Mouse (Mus musculus): ENCODE measurements around the gene Adam19. TPM values are rescaled to one million over a fixed set of nuclear protein-coding genes. Genes with fewer than 3 reads are reported as not detected.
A peak's percentile ranks its signal among the peaks of the same experiment; 100 is the strongest.

The Adam19 gene
- polyA plus RNA-seq, 1 experiment from 2014 or later, result 10.1 TPM

GRCm38 (mm10) chr11:46059887-46060650, 4.3 kb downstream of the Adam19 start:
- Histone ChIP-seq H3K9ac (ENCODE audit: low read depth, low read length) (no peak overlapping the region), H3K4me2 (ENCODE audit: low read length) (no peak overlapping the region), H3K4me1 (ENCODE audit: control insufficient read depth, insufficient read depth, low read length) (peaks cover 22% of the 10 kb centered on the region), H3K27ac (ENCODE audit: low read length) (no peak overlapping the region), H3K9me3 (replicated peaks; ENCODE audit: control insufficient read depth, low read length, poor library complexity, severe bottlenecking) (no peaks in the 10 kb centered on the region), H3K27me3 (ENCODE audit: control insufficient read depth, insufficient read depth, low read depth, low read length) (no peaks in the 10 kb centered on the region), H3K4me3 (ENCODE audit: low read depth, low read length) (no peak overlapping the region), H3K36me3 (ENCODE audit: control insufficient read depth, insufficient read depth, low read length) (no peaks in the 10 kb centered on the region)
- no peak for ATAC-seq
- WGBS, result 80% methylated on average over 8 of the region's 8 CpGs

GRCm38 (mm10) chr11:46060651-46061020, 4.8 kb downstream of the Adam19 start:
- WGBS, result 90% methylated on average over 5 of the region's 5 CpGs
- no peak for ATAC-seq
- H3K27ac ChIP-seq (ENCODE audit: low read length), result no peak overlapping the region
- H3K36me3 ChIP-seq (ENCODE audit: control insufficient read depth, insufficient read depth, low read length), result no peaks in the 10 kb centered on the region
- no peaks in the 10 kb centered on the region for H3K9me3 ChIP-seq (replicated peaks; ENCODE audit: control insufficient read depth, low read length, poor library complexity, severe bottlenecking)
- no peak overlapping the region for H3K4me2 ChIP-seq (ENCODE audit: low read length)
- H3K27me3 ChIP-seq (ENCODE audit: control insufficient read depth, insufficient read depth, low read depth, low read length), result no peaks in the 10 kb centered on the region
- H3K4me3 ChIP-seq (ENCODE audit: low read depth, low read length), result no peak overlapping the region
- no peak overlapping the region for H3K9ac ChIP-seq (ENCODE audit: low read depth, low read length)
- peaks cover 21% of the 10 kb centered on the region for H3K4me1 ChIP-seq (ENCODE audit: control insufficient read depth, insufficient read depth, low read length)

DNA sequence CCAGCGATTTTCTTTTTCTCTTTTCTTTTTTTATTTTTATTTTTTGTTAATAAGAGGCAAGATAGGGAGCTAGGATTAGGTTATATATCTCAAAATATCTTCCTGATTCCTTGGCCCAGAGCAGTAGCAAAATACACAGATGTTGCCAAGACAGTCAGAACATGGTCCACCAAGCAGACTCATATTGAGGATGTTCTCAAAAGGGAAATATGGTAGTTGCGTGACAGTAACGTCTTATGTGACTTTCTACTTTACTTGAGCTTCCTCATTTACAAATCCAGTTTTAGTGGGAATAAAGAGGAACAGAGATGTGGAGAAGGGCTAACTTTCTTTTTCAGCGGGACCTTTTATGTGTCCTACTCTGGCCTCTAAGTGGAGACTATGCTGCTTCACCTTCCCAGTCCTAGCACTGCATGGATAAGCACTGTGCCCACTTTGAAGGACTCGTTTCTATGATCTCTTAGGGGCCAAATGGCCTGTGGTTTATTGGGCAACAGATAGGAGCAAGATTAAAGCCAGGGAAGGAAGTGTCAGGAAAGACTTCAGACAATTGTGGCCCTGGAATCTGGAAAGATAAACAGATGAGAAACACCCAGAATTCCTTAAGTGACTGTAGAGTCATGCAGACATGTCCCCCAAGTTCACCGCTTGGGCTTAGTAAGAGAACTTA, 6.1 kb downstream of the Adam19 start:
- Histone ChIP-seq H3K9me3 (replicated peaks; ENCODE audit: control insufficient read depth, low read length, poor library complexity, severe bottlenecking) (no peaks in the 10 kb centered on the region), H3K9ac (ENCODE audit: low read depth, low read length) (no peak overlapping the region), H3K27ac (ENCODE audit: low read length) (no peak overlapping the region), H3K4me3 (ENCODE audit: low read depth, low read length) (no peak overlapping the region), H3K4me1 (ENCODE audit: control insufficient read depth, insufficient read depth, low read length) (peaks cover 22% of the 10 kb centered on the region), H3K36me3 (ENCODE audit: control insufficient read depth, insufficient read depth, low read length) (no peaks in the 10 kb centered on the region), H3K4me2 (ENCODE audit: low read length) (no peak overlapping the region), H3K27me3 (ENCODE audit: control insufficient read depth, insufficient read depth, low read depth, low read length) (no peaks in the 10 kb centered on the region)
- 87% methylated on average over 6 of the region's 6 CpGs for WGBS
- no peak for ATAC-seq

DNA sequence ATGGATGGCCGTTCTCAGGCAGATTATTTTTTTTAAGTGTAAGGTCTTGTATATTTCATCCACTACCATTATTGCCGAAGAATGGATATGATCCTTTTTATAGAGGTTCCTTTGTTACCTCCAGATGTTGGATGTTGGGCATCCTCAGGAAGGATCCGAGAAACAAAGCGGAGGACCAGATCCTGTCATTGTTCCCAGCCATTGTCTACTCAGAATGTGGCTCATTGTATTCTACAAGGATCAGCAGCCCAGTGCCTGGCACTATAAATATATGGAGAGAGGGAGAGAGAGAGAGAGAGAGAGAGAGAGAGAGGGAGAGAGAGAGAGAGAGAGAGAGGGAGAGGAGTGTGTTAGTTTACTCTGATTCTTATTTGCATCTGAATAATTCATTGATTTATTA, 6.8 kb downstream of the Adam19 start:
- no peak for ATAC-seq
- Histone ChIP-seq H3K4me2 (ENCODE audit: low read length) (no peak overlapping the region), H3K4me3 (ENCODE audit: low read depth, low read length) (no peak overlapping the region), H3K9me3 (replicated peaks; ENCODE audit: control insufficient read depth, low read length, poor library complexity, severe bottlenecking) (no peaks in the 10 kb centered on the region), H3K9ac (ENCODE audit: low read depth, low read length) (no peak overlapping the region), H3K36me3 (ENCODE audit: control insufficient read depth, insufficient read depth, low read length) (no peaks in the 10 kb centered on the region), H3K4me1 (ENCODE audit: control insufficient read depth, insufficient read depth, low read length) (peaks cover 16% of the 10 kb centered on the region), H3K27ac (ENCODE audit: low read length) (no peak overlapping the region), H3K27me3 (ENCODE audit: control insufficient read depth, insufficient read depth, low read depth, low read length) (no peaks in the 10 kb centered on the region)
- WGBS, result 46% methylated on average over 4 of the region's 4 CpGs

GRCm38 (mm10) chr11:46062993-46063731, 7.4 kb downstream of the Adam19 start:
- H3K9me3 ChIP-seq (replicated peaks; ENCODE audit: control insufficient read depth, low read length, poor library complexity, severe bottlenecking), result no peaks in the 10 kb centered on the region
- peaks cover 10% of the 10 kb centered on the region; the same call in 1 of the 2 replicates for H3K4me1 ChIP-seq (ENCODE audit: control insufficient read depth, insufficient read depth, low read length)
- no peaks in the 10 kb centered on the region for H3K36me3 ChIP-seq (ENCODE audit: control insufficient read depth, insufficient read depth, low read length)
- H3K27me3 ChIP-seq (ENCODE audit: control insufficient read depth, insufficient read depth, low read depth, low read length), result no peaks in the 10 kb centered on the region
- ATAC-seq, result no peak
- 63% methylated on average over 9 of the region's 9 CpGs for WGBS
- H3K4me2 ChIP-seq (ENCODE audit: low read length), result no peak overlapping the region
- no peak overlapping the region for H3K4me3 ChIP-seq (ENCODE audit: low read depth, low read length)
- no peak overlapping the region for H3K27ac ChIP-seq (ENCODE audit: low read length)
- H3K9ac ChIP-seq (ENCODE audit: low read depth, low read length), result no peak overlapping the region

DNA sequence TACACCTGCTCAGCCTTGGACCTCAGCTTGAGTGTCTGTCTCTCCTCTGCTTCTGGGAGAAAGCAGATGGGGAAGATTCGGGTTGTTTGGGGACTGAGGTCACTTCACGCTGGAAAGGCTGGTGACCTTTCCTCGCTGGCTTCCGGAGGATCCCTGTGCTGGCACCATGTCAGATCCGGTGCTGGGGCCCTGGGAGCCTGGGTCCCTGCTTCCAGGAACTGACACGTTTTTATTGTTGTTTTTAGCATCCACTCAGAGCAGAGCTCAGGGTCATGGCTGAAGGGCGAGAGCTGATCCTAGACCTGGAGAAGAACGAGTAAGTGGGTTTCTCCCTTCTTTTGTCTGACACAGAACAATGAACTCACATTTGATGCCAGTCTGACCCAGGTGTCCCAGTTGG, 9.0 kb downstream of the Adam19 start:
- Histone ChIP-seq H3K4me3 (ENCODE audit: low read depth, low read length) (no peak overlapping the region), H3K9me3 (replicated peaks; ENCODE audit: control insufficient read depth, low read length, poor library complexity, severe bottlenecking) (no peaks in the 10 kb centered on the region), H3K27ac (ENCODE audit: low read length) (peak overlapping the region; percentile 53; the same call in 1 of the 2 replicates), H3K4me2 (ENCODE audit: low read length) (no peak overlapping the region), H3K27me3 (ENCODE audit: control insufficient read depth, insufficient read depth, low read depth, low read length) (no peaks in the 10 kb centered on the region), H3K9ac (ENCODE audit: low read depth, low read length) (no peak overlapping the region), H3K4me1 (ENCODE audit: control insufficient read depth, insufficient read depth, low read length) (peaks cover 17% of the 10 kb centered on the region), H3K36me3 (ENCODE audit: control insufficient read depth, insufficient read depth, low read length) (no peaks in the 10 kb centered on the region)
- 58% methylated on average over 8 of the region's 8 CpGs for WGBS
- no peak for ATAC-seq

- H3K4me1 ChIP-seq (ENCODE audit: control insufficient read depth, insufficient read depth, low read length), result peaks cover 21% of the 10 kb centered on the region
These were observed 9.6 kb downstream of the Adam19 start for GRCm38 (mm10) chr11:46065201-46066011.

GRCm38 (mm10) chr11:46067371-46068060, 11.7 kb downstream of the Adam19 start:
- ATAC-seq, result no peak
- H3K4me1 ChIP-seq (ENCODE audit: control insufficient read depth, insufficient read depth, low read length), result peaks cover 21% of the 10 kb centered on the region

More at GRCm38 (mm10) chr11:46065201-46066011, 9.6 kb downstream of the Adam19 start:
- Histone ChIP-seq H3K27ac (ENCODE audit: low read length) (peak overlapping the region; percentile 53; the same call in 1 of the 2 replicates), H3K9me3 (replicated peaks; ENCODE audit: control insufficient read depth, low read length, poor library complexity, severe bottlenecking) (no peaks in the 10 kb centered on the region), H3K4me3 (ENCODE audit: low read depth, low read length) (no peak overlapping the region), H3K27me3 (ENCODE audit: control insufficient read depth, insufficient read depth, low read depth, low read length) (no peaks in the 10 kb centered on the region), H3K9ac (ENCODE audit: low read depth, low read length) (no peak overlapping the region), H3K4me2 (ENCODE audit: low read length) (no peak overlapping the region), H3K36me3 (ENCODE audit: control insufficient read depth, insufficient read depth, low read length) (no peaks in the 10 kb centered on the region)
- 46% methylated on average over 21 of the region's 21 CpGs for WGBS
- peak; percentile 59; the same call in 1 of the 2 replicates for ATAC-seq

More at GRCm38 (mm10) chr11:46067371-46068060, 11.7 kb downstream of the Adam19 start:
- WGBS, result 94% methylated on average over 10 of the region's 10 CpGs
- H3K9ac ChIP-seq (ENCODE audit: low read depth, low read length), result no peak overlapping the region
- no peaks in the 10 kb centered on the region for H3K27me3 ChIP-seq (ENCODE audit: control insufficient read depth, insufficient read depth, low read depth, low read length)
- no peak overlapping the region for H3K27ac ChIP-seq (ENCODE audit: low read length)
- no peaks in the 10 kb centered on the region for H3K9me3 ChIP-seq (replicated peaks; ENCODE audit: control insufficient read depth, low read length, poor library complexity, severe bottlenecking)
- no peak overlapping the region for H3K4me2 ChIP-seq (ENCODE audit: low read length)
- no peak overlapping the region for H3K4me3 ChIP-seq (ENCODE audit: low read depth, low read length)
- H3K36me3 ChIP-seq (ENCODE audit: control insufficient read depth, insufficient read depth, low read length), result no peaks in the 10 kb centered on the region
